In genomic region chr6:49875791-49876190, GRCm38 (mm10) we compare ENCODE assay signal across 18 mouse cellular contexts. TPM values are rescaled to one million over a fixed set of nuclear protein-coding genes. Genes with fewer than 3 reads are reported as not detected.
A peak's percentile ranks its signal among the peaks of the same experiment; 100 is the strongest.
DNase-seq lines count a peak whose midpoint lies in the region; ATAC-seq and TF ChIP-seq lines count a peak whose summit lies in the region.
"Had no signal": no experiment of that assay in that cellular context is flagged by ENCODE, and none has a peak within 500 bp of the region (broad histone marks: within the 10 kb centered on the region; RNA-seq: fewer than 3 reads in every experiment).

No protein-coding gene starts in this region.

- no peak overlapping the region for H3K4me3 ChIP-seq in embryonic facial prominence, embryonic 14.5 days (ENCODE audit: low read depth, low read length)
- H3K4me3 ChIP-seq in embryonic facial prominence, embryonic 10.5 days = no peak overlapping the region
- H3K4me3 ChIP-seq in kidney, adult 2 months (ENCODE audit: insufficient read depth, low read depth, low read length) = no peak overlapping the region
- H3K4me3 ChIP-seq in midbrain, postnatal 0 days (ENCODE audit: low read depth, low read length) = no peak overlapping the region
- no peak overlapping the region for H3K4me3 ChIP-seq in midbrain, embryonic 16.5 days (ENCODE audit: low read depth, low read length)
- H3K4me3 ChIP-seq: left cerebral cortex, adult 2 months; limb, embryonic 13.5 days; midbrain, embryonic 15.5 days; neural tube, embryonic 12.5 days had no signal

- H3K9me3 ChIP-seq in embryonic facial prominence, embryonic 14.5 days (ENCODE audit: control insufficient read depth, low read length) = no peaks in the 10 kb centered on the region
- H3K9me3 ChIP-seq in embryonic facial prominence, embryonic 10.5 days = no peaks in the 10 kb centered on the region
- no peaks in the 10 kb centered on the region for H3K9me3 ChIP-seq in midbrain, postnatal 0 days (ENCODE audit: low read length)
- no peaks in the 10 kb centered on the region for H3K9me3 ChIP-seq in midbrain, embryonic 16.5 days (replicated peaks; ENCODE audit: control insufficient read depth, low read length, poor library complexity, severe bottlenecking)
- H3K9me3 ChIP-seq: limb, embryonic 13.5 days; midbrain, embryonic 15.5 days; neural tube, embryonic 12.5 days had no signal

- 51% methylated on average over 6 of the region's 6 CpGs for WGBS in embryonic facial prominence, embryonic 14.5 days
- 89% methylated on average over 6 of the region's 6 CpGs for WGBS in embryonic facial prominence, embryonic 10.5 days
- 61% methylated on average over 6 of the region's 6 CpGs for WGBS in kidney, adult 2 months
- 61% methylated on average over 6 of the region's 6 CpGs for WGBS in midbrain, postnatal 0 days
- WGBS in midbrain, embryonic 16.5 days = 74% methylated on average over 6 of the region's 6 CpGs

- TF ChIP-seq CTCF in kidney, adult 2 months (conservative IDR thresholded peaks at IDR 0.05; ENCODE audit: insufficient read depth, insufficient read length, low read depth, low read length) = no peak
- TF ChIP-seq CTCF in midbrain, postnatal 0 days (IDR thresholded peaks at IDR 0.05) = no peak

- no peak overlapping the region for H3K4me2 ChIP-seq in embryonic facial prominence, embryonic 14.5 days (ENCODE audit: low read depth, low read length)
- no peak overlapping the region for H3K4me2 ChIP-seq in midbrain, postnatal 0 days (ENCODE audit: low read depth, low read length, poor library complexity, severe bottlenecking)
- H3K4me2 ChIP-seq in midbrain, embryonic 16.5 days (ENCODE audit: low read length) = no peak overlapping the region
- H3K4me2 ChIP-seq: limb, embryonic 13.5 days; midbrain, embryonic 15.5 days; neural tube, embryonic 12.5 days had no signal

- peaks cover 2% of the 10 kb centered on the region; the same call in 1 of the 2 replicates for H3K4me1 ChIP-seq in embryonic facial prominence, embryonic 14.5 days (ENCODE audit: control insufficient read depth, insufficient read depth, low read length)
- H3K4me1 ChIP-seq in embryonic facial prominence, embryonic 10.5 days = no peaks in the 10 kb centered on the region
- no peaks in the 10 kb centered on the region for H3K4me1 ChIP-seq in kidney, adult 2 months (ENCODE audit: control insufficient read depth, insufficient read depth, low read length)
- H3K4me1 ChIP-seq in midbrain, postnatal 0 days (ENCODE audit: insufficient read depth, low read length) = no peaks in the 10 kb centered on the region
- H3K4me1 ChIP-seq in midbrain, embryonic 16.5 days (ENCODE audit: control insufficient read depth, insufficient read depth, low read length) = 0 out of 2 replicates have a peak, but pooled peaks cover 6% of the 10 kb centered on the region

- ATAC-seq in embryonic facial prominence, embryonic 14.5 days (ENCODE audit: low read depth) = no peak
- no peak for ATAC-seq in midbrain, postnatal 0 days (ENCODE audit: low FRiP score)
- ATAC-seq in midbrain, embryonic 16.5 days = no peak
- ATAC-seq: inflammation-experienced regulatory T-cells, adult 6 months; midbrain, embryonic 15.5 days had no signal

- TF ChIP-seq POLR2A in kidney, adult 2 months (IDR thresholded peaks at IDR 0.05; ENCODE audit: low read depth, low read length) = no peak

- no peak overlapping the region for H3K27ac ChIP-seq in embryonic facial prominence, embryonic 14.5 days (replicated peaks; ENCODE audit: low read depth, low read length)
- H3K27ac ChIP-seq in embryonic facial prominence, embryonic 10.5 days (replicated peaks) = no peak overlapping the region
- H3K27ac ChIP-seq in kidney, adult 2 months (ENCODE audit: insufficient read depth, low read depth, low read length) = no peak overlapping the region
- H3K27ac ChIP-seq in midbrain, postnatal 0 days (ENCODE audit: low read depth, low read length) = no peak overlapping the region
- no peak overlapping the region for H3K27ac ChIP-seq in midbrain, embryonic 16.5 days (ENCODE audit: low read length)
- H3K27ac ChIP-seq: kidney, postnatal 0 days; left cerebral cortex, adult 2 months; limb, embryonic 13.5 days; midbrain, embryonic 15.5 days; neural tube, embryonic 12.5 days had no signal

- no peak overlapping the region for H3K9ac ChIP-seq in embryonic facial prominence, embryonic 14.5 days (ENCODE audit: low read depth, low read length)
- H3K9ac ChIP-seq in midbrain, postnatal 0 days (replicated peaks; ENCODE audit: low read length, poor library complexity, severe bottlenecking) = no peak overlapping the region
- H3K9ac ChIP-seq in midbrain, embryonic 16.5 days (ENCODE audit: low read depth, low read length) = no peak overlapping the region
- H3K9ac ChIP-seq: limb, embryonic 13.5 days; midbrain, embryonic 15.5 days; neural tube, embryonic 12.5 days had no signal

- peak; percentile 19 for DNase-seq in embryonic facial prominence, embryonic 14.5 days (ENCODE audit: low spot score)
- no peak for DNase-seq in embryonic facial prominence, embryonic 10.5 days (ENCODE audit: low spot score)
- peak; percentile 0 to 16 for DNase-seq in kidney, postnatal 36 days
- DNase-seq in kidney, adult 2 months = no peak
- DNase-seq in midbrain, postnatal 0 days (ENCODE audit: low spot score) = peak; percentile 13
- peak; percentile 15 for DNase-seq in right cerebral cortex, postnatal 14 days
- DNase-seq in left cerebral cortex, adult 11 months (ENCODE audit: low spot score) = no peak

- H3K27me3 ChIP-seq in embryonic facial prominence, embryonic 14.5 days (replicated peaks; ENCODE audit: control insufficient read depth, insufficient read depth, low read length) = no peaks in the 10 kb centered on the region
- H3K27me3 ChIP-seq in embryonic facial prominence, embryonic 10.5 days (replicated peaks; ENCODE audit: low read depth, poor library complexity, severe bottlenecking) = no peaks in the 10 kb centered on the region
- H3K27me3 ChIP-seq in kidney, adult 2 months (replicated peaks; ENCODE audit: control insufficient read depth, insufficient read depth, low read length) = no peaks in the 10 kb centered on the region
- no peaks in the 10 kb centered on the region for H3K27me3 ChIP-seq in midbrain, postnatal 0 days (ENCODE audit: insufficient read depth, low read length)
- H3K27me3 ChIP-seq in midbrain, embryonic 16.5 days (ENCODE audit: control insufficient read depth, insufficient read depth, low read depth, low read length) = no peaks in the 10 kb centered on the region
- H3K27me3 ChIP-seq: limb, embryonic 13.5 days; midbrain, embryonic 15.5 days; neural tube, embryonic 12.5 days had no signal

- no peaks in the 10 kb centered on the region for H3K36me3 ChIP-seq in embryonic facial prominence, embryonic 14.5 days (ENCODE audit: control insufficient read depth, insufficient read depth, low read length)
- no peaks in the 10 kb centered on the region for H3K36me3 ChIP-seq in embryonic facial prominence, embryonic 10.5 days (replicated peaks)
- H3K36me3 ChIP-seq in kidney, adult 2 months (ENCODE audit: control insufficient read depth, insufficient read depth, low read length) = no peaks in the 10 kb centered on the region
- no peaks in the 10 kb centered on the region for H3K36me3 ChIP-seq in midbrain, postnatal 0 days (ENCODE audit: insufficient read depth, low read length)
- no peaks in the 10 kb centered on the region for H3K36me3 ChIP-seq in midbrain, embryonic 16.5 days (ENCODE audit: control insufficient read depth, insufficient read depth, low read length)
- H3K36me3 ChIP-seq: limb, embryonic 13.5 days; midbrain, embryonic 15.5 days; neural tube, embryonic 12.5 days had no signal

RNA-seq across cellular contexts. Expression of gene Npy, which starts 53.3 kb away (rescaled TPM):
- polyA plus RNA-seq in embryonic facial prominence, embryonic 14.5 days (2014; fragmentation: Nextera tagmentation; extraction: Ambion mirVana) = 13.8 and 17.0 TPM in 2 replicates
- polyA plus RNA-seq in embryonic facial prominence, embryonic 10.5 days (2016; fragmentation: Nextera tagmentation; extraction: Ambion mirVana) = 0.78 and 1.2 TPM in 2 replicates
- polyA plus RNA-seq in kidney, adult 2 months (2012; rRNA removed) = 172 and 186 TPM in 2 replicates
- total RNA-seq in midbrain, postnatal 0 days (2014; rRNA removed) = 93.2 and 131 TPM in 2 replicates
- polyA plus RNA-seq in midbrain, postnatal 0 days (2015; fragmentation: Nextera tagmentation; extraction: Ambion mirVana) = 130 and 133 TPM in 2 replicates
- 98.2 and 130 TPM in 2 replicates for polyA plus RNA-seq in midbrain, embryonic 16.5 days (2015; fragmentation: Nextera tagmentation; extraction: Ambion mirVana)
- total RNA-seq: gastrocnemius, postnatal 4 days; hematopoietic stem cell, adult 5-6 weeks; megakaryocyte progenitor cell, adult 5-6 weeks had no signal
- polyA plus RNA-seq: inflammation-experienced regulatory T-cells, adult 6 months; testis, adult 2 months had no signal

Comparison
In these comparisons a context has a peak if more than half of its experiments do, and no peak if none do; other contexts are left out.
1. DNase-seq: peak in embryonic facial prominence, embryonic 14.5 days (single experiment), kidney, postnatal 36 days (2 of 2), midbrain, postnatal 0 days (single experiment) and right cerebral cortex, postnatal 14 days (single experiment); none in embryonic facial prominence, embryonic 10.5 days (single experiment), kidney, adult 2 months (single experiment) and left cerebral cortex, adult 11 months (single experiment).